Mouse (Mus musculus) ZHBTc4 (cell line): ENCODE data around the gene Acyp2.
A peak's percentile ranks its signal among the peaks of the same experiment; 100 is the strongest.
"Not testable (repeated sequence)": the region's sequence is repeated elsewhere in the genome, so short reads cannot be mapped to it uniquely, and the experiment has no call there.

ENCODE experiments used
- DNase-seq: peaks from one replicate; pipeline ENCODE4 v3.0.0-alpha.2; 2011; ENCODE audit warnings: low read depth, low spot score

Acyp2 gene

GRCm38 (mm10) chr11:30649001-30649637 is at the start of gene Acyp2:
Acyp2 (minus strand) TSS chr11:30649587.
- DNase-seq = peak; percentile 90

GRCm38 (mm10) chr11:30689421-30689820 is 40.0 kb upstream of the Acyp2 start:
- DNase-seq = no peak

- DNase-seq = peak; percentile 65
Observed at GRCm38 (mm10) chr11:30676086-30676485, 26.7 kb upstream of the Acyp2 start.

DNA sequence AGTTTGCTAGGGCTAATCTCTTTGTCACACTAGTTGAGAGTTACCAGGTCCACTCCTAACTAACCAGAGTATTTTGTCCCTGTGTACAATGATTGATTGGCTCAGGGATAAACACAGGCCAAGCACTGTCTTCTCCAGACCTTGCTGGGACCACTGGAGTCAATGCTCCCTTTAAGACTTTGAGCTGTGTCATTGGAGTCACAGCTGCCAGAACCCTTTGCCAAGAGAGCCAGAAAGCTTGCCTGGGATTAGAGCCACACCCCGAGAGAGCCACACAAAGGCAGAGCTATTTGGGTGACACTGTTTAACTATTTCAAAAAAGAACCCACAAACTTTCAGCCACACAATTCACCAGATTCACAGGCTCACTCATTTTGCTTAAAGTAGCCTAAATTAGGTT is 23.3 kb upstream of the Acyp2 start:
- DNase-seq = no peak

DNA sequence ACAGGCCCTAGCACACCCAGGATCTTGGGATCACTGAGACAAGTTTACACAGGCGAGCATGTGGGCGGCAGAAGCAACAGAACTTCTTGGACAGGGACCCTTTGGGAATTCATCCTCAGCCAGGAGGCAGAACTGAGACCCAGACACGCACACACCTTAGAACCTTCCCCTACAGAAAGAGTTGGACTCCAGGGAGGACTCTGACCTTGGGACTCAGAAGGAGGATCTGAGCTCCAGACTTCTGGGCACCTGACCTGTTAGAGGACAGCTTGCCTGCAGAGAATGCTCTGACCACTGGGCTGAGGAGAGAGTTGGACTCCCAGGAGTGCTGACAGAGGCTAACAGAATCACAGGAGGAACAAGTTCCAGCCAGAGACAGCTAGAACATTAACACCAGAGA is 13.6 kb upstream of the Acyp2 start:
- DNase-seq = no peak

DNA sequence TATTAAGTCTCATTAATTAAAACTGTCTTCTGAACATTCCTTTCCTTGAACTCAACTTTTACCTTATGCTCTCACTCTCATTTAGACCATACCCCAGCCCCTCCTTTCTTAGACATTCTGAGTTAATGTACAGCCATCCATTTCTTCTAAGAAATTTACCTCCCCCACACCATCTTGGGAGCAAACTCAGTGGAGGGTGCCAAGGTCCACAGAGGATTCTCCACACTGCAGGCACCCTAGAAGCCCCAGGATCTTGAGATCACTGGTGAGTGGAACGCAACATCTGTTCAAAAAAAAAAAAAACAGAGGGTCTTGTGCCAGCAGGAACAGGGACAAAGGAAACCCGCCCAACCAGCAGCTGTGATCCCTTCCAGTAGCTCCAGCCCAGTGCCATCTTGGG is 13.2 kb upstream of the Acyp2 start:
- DNase-seq = no peak

DNA sequence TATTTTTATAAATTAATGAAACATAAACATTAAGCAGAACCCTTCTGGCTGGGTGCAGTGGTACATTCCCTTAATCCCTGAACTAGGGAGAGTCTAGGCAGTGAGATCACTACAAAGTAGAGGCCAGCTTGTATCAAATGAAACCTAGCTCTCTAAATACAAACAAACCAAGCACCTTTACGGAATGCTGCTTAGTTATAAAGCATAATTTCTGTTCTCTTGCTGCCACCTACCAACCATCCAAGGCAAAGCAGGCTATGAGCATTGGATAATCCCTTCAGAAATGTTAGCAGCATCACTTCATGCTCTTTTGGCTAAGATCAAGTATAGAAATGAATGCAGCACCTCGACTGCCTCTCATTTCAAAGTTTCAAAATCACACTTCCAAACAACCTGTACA is 7.7 kb upstream of the Acyp2 start:
- DNase-seq = peak; percentile 47

GRCm38 (mm10) chr11:30656060-30656459 is 6.7 kb upstream of the Acyp2 start:
- no peak for DNase-seq

- no peak for DNase-seq
Observed at GRCm38 (mm10) chr11:30650416-30650815, 1.0 kb upstream of the Acyp2 start.

- no peak for DNase-seq
Observed at GRCm38 (mm10) chr11:30635674-30636073, 13.7 kb downstream of the Acyp2 start.

DNA sequence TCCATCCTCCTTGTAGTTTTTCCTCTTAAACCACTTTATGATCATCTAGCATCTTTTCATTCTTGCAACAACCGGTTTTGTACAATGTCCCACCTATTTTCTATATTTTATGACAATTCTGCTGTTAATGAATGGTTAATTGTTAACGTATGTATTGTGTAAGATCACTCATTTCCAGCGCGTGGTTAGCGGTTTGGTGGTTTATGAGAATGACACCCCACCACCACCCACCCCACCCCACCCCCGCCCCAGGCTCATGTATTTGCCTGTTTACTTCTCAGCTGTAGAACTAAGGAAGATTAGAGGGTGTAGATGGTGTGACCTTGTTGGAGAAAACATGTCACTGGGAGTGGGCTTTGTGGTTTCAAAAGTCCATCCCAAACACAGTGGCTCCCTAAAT is 18.9 kb downstream of the Acyp2 start:
- no peak for DNase-seq

DNA sequence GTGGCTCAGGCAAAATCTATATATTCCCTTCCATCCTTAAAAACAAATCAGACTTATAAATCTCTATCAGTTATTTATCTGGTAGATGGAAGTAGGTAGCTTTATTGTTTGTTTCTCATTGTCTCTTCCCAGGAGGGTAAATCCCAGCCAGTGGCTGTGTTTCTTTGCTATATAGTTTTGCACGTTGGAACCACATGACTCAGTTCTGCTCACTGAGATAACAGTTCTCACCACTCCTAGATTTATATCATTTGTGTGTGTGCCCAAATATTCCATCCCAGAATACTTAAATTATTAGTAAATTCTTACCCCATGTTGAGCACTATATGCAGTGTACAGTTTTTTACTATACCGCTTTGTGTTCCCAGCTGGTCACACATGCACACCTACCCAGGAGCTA is 26.2 kb downstream of the Acyp2 start:
- no peak for DNase-seq

DNA sequence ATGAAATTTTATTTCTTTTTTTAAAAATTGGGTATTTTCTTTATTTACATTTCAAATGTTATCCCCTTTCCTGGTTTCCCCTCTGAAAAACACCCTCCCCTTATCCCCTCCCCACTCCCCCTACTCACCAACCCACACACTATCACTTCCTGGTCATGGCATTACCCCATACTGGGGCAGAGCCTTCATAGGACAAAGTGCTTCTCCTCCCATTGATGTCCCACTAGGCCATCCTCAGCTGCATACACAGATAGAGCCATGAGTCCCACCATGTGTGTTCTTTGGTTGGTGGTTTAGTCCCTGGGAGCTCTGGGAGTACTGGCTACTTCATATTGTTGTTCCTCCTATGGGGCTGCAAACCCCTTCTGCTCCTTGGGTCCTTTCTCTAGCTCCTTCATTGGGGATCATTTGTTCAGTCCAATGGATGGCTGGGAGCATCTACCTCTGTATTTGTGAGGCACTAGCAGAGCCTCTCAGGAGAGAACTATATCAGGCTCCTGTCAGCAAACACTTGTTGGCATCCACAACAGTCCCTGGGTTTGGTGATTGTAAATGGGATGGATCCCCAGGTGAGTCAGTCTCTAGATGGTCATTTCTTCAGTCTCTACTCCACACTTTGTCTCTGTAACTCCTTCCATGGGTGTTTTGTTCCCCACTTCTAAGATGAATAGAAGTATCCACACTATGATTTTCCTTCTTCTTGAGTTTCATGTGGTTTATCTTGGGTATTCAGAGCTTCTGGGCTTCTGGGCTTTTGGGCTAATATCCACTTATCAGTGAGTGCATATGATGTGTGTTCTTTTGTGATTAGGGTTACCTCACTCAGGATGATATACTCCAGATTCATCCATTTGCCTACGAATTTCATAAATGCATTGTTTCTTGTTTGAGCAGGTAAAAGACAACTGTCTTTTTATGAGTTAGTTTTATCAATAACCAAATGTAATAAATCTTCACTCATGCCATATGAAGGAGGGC is 27.7 kb downstream of the Acyp2 start:
- DNase-seq = not testable (repeated sequence)

DNA sequence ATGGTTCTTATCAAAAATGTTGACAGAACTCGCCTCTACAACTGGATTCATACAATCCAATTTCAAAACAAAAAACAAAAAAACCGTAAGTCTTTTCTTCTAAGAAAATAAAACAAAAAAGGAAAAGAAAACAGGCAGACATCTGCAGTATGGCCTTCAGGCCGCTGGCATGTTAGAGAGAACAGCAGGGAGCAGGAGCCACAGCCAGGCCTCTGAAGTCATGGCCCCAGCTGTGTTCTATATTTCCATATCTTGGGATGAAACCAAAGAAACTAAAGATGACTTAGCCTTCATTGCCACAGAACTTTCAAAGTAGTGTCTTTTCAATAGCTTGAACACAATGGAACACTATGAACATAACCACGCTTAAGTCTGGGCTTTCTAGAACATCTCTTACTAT is 31.2 kb downstream of the Acyp2 start:
- no peak for DNase-seq

DNA sequence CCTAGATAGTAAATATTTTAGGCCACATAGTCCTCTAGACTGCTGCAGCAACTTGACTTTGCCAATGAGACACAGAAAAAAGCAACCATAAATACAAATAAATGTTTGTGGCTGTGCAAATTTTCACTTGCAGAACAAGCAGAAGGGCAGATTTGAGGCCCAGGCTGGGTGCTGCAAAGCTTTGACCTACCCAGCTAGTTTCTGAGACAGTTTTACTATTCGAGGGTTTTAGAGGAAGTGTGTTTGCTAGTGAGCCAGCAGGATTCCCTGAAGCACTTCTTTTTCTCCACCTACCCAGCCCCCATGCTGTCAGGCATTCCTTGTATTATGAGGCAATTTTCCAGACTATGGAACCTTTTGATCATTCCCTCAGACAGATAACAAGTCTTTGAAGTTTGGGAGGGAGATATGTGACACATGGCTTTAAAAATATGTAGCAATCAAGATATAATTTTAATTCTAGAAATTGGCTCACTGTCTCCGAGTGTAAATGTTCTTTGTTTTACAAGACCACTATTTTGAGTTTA is 31.8 kb downstream of the Acyp2 start:
- no peak for DNase-seq

GRCm38 (mm10) chr11:30615977-30616376 is 33.4 kb downstream of the Acyp2 start:
- no peak for DNase-seq

- no peak for DNase-seq
Observed at GRCm38 (mm10) chr11:30613916-30614546, 35.4 kb downstream of the Acyp2 start.

DNA sequence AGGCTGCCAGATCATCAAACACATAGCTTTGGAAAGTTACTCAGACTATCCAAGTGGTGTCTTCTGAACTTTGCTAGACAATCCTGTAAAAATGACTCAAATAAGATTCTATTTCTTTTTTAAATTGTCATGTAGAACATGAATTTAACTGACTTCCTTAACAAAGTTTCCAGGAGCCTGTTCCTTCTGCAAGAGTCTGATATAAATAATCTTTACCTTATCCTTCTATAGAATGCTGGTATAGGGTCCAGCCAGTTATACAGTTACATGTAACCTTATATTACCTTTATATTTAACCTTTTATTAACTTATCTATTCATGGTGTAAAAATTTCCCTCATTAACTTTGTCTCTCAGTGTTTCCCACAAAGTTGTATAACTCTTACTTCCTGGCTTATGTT is 36.7 kb downstream of the Acyp2 start:
- no peak for DNase-seq

GRCm38 (mm10) chr11:30609247-30609646 is 40.1 kb downstream of the Acyp2 start:
- no peak for DNase-seq

GRCm38 (mm10) chr11:30607587-30608518 is 41.5 kb downstream of the Acyp2 start:
- DNase-seq = no peak

- DNase-seq = peak; percentile 15
Observed at GRCm38 (mm10) chr11:30597259-30597658, 52.1 kb downstream of the Acyp2 start.
